Mouse (Mus musculus) megakaryocyte, adult 5-6 weeks (primary cell): Measurements from ENCODE around the gene Phf13. TPM values are rescaled to one million over a fixed set of nuclear protein-coding genes. Genes with fewer than 3 reads are reported as not detected.

Source experiments
- ATAC-seq: 2 replicates; pipeline ENCODE4 v1.8.0; 2016; ENCODE audit warnings: mild to moderate bottlenecking, inconsistent platforms; ENCODE audit not compliant: poor library complexity, severe bottlenecking
- total RNA-seq, 2 experiments: library from RNA; stranded (forward) in 1 of 2; stranded (reverse) in 1 of 2; fragments of 153-499, 151-499 nt in 1 of 2; fragments of 221-1000, 200-1000 nt in 1 of 2; gene quantifications; 2 replicates each; pipeline versions ENCODE4 v1.2.3 to v1.2.4; 2015 to 2017

The Phf13 gene
- total RNA-seq, 2 experiments from 2014 or later, result 4.0 to 5.6 TPM

- no peak for ATAC-seq
Observed at GRCm38 (mm10) chr4:151993035-151993434, 3.0 kb downstream of the Phf13 start.

GRCm38 (mm10) chr4:151992091-151992490, 4.0 kb downstream of the Phf13 start:
- no peak for ATAC-seq

DNA sequence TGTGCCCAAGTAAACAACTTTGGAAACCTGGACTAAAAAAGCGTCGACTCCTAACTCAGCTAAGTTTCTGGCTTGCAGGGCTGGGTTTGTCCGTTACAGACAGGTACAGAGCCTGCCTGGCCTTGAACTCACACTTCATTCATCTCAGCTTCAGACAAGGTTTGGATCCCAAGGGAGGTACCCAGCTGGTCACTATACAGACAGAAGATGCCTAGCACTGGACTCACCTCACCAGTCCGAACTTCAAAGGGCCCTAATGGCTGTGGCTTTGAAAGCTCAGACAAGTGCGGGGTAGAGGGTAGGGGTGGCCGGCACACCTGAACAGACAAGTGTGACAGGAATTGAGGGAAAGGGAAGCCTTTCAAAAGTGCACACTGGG, 7.0 kb downstream of the Phf13 start:
- ATAC-seq, result no peak

DNA sequence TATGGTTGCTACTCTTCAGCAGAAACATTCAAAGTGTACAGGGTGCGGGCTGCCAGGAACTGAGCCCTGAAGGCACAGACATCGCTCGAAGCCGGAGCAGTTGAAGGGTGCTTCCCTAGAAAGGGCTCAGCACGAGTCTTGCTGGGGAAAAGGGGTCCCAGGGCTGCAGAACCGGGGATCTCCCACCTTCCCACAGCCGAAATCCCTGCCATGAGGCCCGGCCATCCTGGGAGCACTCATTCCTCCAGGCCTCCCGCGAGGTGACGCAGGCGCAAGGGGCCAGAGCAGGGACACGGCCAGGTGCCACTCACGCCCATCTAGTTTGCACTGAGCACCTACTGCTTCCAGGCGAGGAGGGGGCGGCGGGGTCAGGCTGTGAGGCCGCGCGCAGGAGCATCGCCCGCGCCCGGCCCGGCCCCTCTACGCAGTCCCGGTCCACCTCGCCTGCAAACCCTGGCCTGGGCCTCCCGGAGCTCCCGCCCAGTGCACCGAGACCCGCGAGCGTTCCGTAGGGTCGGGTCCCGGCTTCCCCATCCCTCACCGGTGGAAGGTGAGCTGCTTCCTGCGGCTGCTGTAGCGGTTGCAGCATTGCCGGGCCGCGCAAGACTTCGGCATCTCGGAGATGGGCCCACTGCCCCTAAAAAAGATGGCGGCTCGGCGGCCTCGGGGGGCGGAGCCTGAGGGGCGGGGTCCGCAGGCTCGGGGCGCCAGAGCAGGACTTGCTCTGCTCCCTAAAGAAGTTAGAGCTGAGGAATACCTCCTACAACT, 7.5 kb downstream of the Phf13 start, which contains the start of gene Thap3:
Thap3 (minus strand) TSS at position 656 of the 768 bp plus-strand sequence.
- peak; percentile 95 for ATAC-seq

GRCm38 (mm10) chr4:151988014-151988341, 8.1 kb downstream of the Phf13 start:
- ATAC-seq, result no peak

DNA sequence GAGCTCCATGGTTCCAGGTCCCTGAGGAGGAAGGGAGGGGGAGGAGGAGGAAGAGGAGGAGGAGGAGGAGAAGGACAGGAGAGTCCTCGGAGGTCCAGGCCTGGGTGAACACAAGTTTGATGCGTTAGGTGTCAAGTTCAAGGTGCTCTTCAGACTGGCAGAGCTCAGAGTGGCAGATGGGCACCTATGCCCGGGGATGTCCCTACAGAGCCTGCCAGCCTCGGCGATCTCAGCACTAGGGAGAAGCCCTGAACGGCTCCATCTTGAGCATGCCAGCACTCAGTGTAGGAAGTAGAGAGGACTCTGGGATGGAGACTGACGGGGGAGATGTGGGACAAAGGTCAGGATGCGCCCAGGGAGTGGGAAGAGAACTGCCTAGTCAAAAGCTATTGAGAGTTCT, 9.4 kb downstream of the Phf13 start:
- ATAC-seq, result no peak

GRCm38 (mm10) chr4:151985886-151986285, 10.2 kb downstream of the Phf13 start:
- no peak for ATAC-seq

GRCm38 (mm10) chr4:151983560-151983959, 12.5 kb downstream of the Phf13 start:
- no peak for ATAC-seq

DNA sequence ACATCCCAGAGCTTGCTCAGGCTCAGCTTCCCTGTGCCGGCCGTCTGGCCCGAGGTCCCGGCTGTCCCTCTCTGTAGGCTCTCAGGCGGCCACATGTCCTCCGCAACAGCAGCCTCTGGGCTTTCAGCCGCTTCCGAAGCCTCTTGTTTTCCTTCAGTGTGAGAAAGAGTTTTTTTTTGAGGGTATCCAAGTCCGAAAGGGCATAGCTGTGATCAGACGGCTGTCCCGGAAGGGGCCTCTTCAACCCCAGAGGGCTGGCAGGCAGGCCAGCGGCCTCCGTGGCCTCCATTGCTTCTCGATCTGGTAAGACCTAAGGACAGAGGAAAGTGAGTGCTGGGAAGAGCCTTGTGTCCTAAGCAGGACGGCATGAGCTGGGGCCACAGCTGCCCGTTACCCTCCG, 13.0 kb downstream of the Phf13 start:
- ATAC-seq, result no peak

DNA sequence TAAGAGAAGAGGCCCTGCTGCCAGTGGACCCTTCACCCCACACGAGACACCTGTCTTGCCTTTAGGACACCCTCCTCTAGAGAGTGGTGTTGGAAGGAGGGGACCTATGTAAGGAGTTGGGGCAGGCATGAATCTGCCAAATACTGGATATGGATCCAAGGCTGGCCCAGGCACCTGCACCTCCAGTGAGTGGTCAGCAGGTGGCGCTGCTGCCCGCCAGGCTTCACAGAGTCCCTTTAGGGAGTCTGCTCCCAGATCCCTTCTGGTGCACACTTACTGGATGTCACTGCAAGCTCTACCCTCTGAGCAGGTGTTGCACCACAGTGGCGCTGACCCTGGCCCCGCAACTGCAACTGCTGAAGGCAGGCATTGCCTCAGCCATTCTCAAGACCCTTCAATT, 14.7 kb downstream of the Phf13 start:
- peak; percentile 89 for ATAC-seq

GRCm38 (mm10) chr4:151980699-151981098, 15.4 kb downstream of the Phf13 start:
- peak; percentile 31; the same call in 1 of the 2 replicates for ATAC-seq

GRCm38 (mm10) chr4:151977748-151978147, 18.3 kb downstream of the Phf13 start:
- peak; percentile 79 for ATAC-seq

DNA sequence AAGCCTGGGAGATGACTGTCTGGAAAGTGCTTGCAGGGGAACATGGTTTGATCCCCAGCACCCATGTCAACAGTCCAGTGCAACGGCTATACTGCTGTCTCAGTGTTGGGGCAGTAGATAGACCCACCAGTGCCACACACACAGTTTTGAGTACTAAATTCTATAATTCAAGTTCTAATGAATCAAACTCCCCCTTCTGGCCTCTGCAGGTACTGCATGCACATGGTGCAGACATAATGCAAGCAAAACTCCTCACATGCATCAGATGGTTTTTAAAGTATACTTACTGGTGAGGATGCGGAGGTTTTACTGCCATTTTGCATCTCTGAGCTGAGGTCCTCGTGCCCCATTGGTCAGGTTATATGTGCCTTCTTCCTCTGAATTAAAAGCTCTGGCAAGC, 20.6 kb downstream of the Phf13 start:
- no peak; the same call in 1 of the 2 replicates for ATAC-seq

DNA sequence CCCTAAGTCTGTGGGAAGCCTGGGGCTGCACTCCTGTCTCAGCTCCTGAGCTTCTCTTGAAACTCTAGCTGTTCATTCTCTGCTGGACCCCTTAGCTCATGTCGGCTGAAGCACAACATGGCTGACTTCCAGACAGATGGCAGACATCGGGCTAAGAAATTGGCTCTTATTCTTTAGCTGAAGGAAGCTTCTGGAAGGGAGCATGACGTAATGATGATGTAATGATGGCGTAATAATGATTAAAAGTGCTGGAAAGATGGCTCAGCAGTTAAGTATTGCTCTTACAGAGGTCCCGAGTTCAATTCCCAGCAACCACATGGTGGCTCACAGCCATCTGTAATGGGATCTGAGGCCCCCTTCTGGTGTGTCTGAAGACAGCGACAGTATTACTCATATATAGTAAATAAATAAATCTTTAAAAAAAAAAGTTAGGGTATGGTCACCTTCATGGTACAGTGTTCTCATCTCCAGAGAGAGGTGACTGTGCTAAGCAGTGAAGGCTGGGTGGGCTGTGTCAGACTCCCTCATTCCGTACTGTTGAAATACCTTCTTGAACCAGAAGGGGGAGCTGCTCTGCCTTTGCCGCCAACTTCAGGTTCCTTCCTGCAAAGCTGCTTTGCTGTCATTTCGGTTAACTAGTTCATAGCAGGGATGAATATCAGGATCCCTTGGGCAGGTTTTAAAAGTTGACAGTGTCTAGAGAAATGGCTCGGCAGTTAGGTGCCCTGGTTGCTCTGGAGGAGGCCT, 23.7 kb downstream of the Phf13 start:
- ATAC-seq, result 0 out of 2 replicates have a peak, but pooled peaks have one; percentile 46

DNA sequence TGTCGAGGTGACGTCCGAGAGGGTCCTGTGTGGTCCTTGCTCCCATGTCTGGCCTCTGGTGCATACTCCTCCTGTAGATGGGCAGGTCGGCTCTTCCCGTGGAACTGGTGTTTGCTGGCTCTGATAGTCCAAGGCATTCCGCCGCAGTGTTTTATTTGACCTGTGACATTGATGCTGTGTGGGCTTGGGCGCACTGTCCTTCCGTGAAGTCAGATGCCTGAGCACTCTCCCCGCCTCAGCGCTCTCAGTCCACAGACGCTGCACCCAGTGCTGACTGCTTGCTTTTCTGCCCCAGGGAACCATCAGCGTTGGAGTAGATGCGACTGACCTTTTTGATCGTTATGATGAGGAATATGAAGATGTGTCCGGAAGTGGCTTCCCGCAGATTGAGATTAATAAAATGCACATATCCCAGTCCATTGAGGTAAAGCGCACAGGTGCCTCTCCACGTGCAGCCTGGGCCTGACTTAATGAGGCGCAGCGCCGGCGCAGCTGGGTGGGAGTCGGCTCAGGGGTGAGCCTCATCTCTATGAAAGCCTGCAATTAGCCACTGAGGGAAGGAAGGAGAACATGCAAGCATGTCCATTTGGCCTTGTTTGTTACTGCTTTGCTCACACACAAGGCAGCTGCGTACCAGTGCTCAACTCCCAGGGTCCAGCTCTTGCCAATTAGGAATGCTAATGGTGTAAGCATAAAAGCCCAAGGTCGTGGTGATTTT, 27.7 kb downstream of the Phf13 start:
- no peak for ATAC-seq

GRCm38 (mm10) chr4:151962817-151963216, 33.2 kb downstream of the Phf13 start:
- ATAC-seq, result peak; percentile 90

DNA sequence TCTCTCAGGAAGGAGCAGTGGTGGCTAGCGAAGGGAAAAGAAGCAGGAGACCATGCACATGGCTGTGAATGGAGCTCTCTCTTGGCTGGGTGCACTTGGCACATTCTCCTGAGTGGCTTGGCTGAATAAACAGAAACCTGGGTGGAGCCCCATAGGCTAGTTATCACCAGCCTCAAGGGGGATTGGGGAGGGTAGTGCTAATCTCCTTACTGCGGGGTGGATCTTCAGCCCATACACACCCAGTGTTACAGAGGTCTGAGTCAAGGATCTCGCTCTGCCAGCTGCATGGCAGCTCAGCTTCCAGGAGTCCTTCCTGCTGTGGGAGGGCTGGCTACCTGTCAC, 35.6 kb downstream of the Phf13 start:
- peak; percentile 55 for ATAC-seq

DNA sequence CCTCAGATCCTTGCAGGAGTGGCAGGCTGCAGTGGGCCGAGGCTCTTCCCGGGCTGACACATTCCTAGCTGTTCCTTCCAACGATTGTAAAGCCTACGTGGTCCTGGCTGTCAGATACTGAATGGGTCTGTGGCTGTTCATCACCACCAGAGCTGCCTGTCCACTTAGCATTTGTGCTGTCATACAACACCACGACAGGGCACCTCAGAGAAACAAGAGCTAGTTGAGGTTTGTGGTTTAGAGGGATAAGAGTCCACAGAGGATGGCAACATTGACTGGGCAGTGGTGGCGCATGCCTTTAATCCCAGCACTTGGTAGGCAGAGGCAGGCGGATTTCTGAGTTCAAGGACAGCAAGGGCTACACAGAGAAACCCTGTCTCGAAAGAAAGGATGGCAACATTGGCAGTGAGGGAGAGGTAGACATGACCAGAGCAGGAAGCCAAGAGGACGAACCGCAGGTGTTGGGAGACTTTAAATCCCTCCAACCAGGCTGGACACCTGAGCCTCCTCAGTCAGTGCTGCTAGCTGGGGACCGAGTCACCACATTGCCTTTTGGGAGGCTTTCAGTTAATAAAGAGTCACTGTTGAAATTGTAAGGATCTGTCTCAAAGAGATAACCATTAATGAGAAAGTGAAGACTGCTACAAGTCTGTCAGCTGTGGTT, 36.1 kb downstream of the Phf13 start:
- no peak for ATAC-seq

- ATAC-seq, result 0 out of 2 replicates have a peak, but pooled peaks have one; percentile 38
Observed at GRCm38 (mm10) chr4:151957584-151958315, 38.3 kb downstream of the Phf13 start.

- ATAC-seq, result no peak
Observed at GRCm38 (mm10) chr4:151955791-151956190, 40.3 kb downstream of the Phf13 start.
